Mouse (Mus musculus): Measurements from ENCODE around the gene Cnnm1. TPM values are rescaled to one million over a fixed set of nuclear protein-coding genes. Genes with fewer than 3 reads are reported as not detected.

Cnnm1 gene
- polyA plus RNA-seq, 1 experiment, result 5.8 TPM

- TF ChIP-seq POLR2A (IDR thresholded peaks at IDR 0.05; ENCODE audit: borderline replicate concordance, extremely low read depth, insufficient read depth, insufficient read length, poor library complexity, severe bottlenecking) (no peak), CTCF (IDR thresholded peaks at IDR 0.05; ENCODE audit: borderline replicate concordance, extremely low read depth, insufficient read depth, insufficient read length) (no peak)
- DNase-seq (ENCODE audit: low read depth), result no peak
Observed at GRCm38 (mm10) chr19:43515668-43516396, 75.6 kb downstream of the Cnnm1 start.

GRCm38 (mm10) chr19:43516397-43517035 lies 76.3 kb downstream of the Cnnm1 start:
- TF ChIP-seq POLR2A (IDR thresholded peaks at IDR 0.05; ENCODE audit: borderline replicate concordance, extremely low read depth, insufficient read depth, insufficient read length, poor library complexity, severe bottlenecking), result no peak
- TF ChIP-seq CTCF (IDR thresholded peaks at IDR 0.05; ENCODE audit: borderline replicate concordance, extremely low read depth, insufficient read depth, insufficient read length), result no peak
- DNase-seq (ENCODE audit: low read depth), result no peak

GRCm38 (mm10) chr19:43517320-43517719 lies 77.1 kb downstream of the Cnnm1 start:
- DNase-seq (ENCODE audit: low read depth), result peak; percentile 26
- TF ChIP-seq CTCF (IDR thresholded peaks at IDR 0.05; ENCODE audit: borderline replicate concordance, extremely low read depth, insufficient read depth, insufficient read length), result no peak
- TF ChIP-seq POLR2A (IDR thresholded peaks at IDR 0.05; ENCODE audit: borderline replicate concordance, extremely low read depth, insufficient read depth, insufficient read length, poor library complexity, severe bottlenecking), result no peak

- no peak for DNase-seq (ENCODE audit: low read depth)
- TF ChIP-seq POLR2A (IDR thresholded peaks at IDR 0.05; ENCODE audit: borderline replicate concordance, extremely low read depth, insufficient read depth, insufficient read length, poor library complexity, severe bottlenecking) (no peak), CTCF (IDR thresholded peaks at IDR 0.05; ENCODE audit: borderline replicate concordance, extremely low read depth, insufficient read depth, insufficient read length) (no peak)
Observed at GRCm38 (mm10) chr19:43517808-43518207, 77.6 kb downstream of the Cnnm1 start.

- no peak for TF ChIP-seq POLR2A (IDR thresholded peaks at IDR 0.05; ENCODE audit: borderline replicate concordance, extremely low read depth, insufficient read depth, insufficient read length, poor library complexity, severe bottlenecking)
- no peak for TF ChIP-seq CTCF (IDR thresholded peaks at IDR 0.05; ENCODE audit: borderline replicate concordance, extremely low read depth, insufficient read depth, insufficient read length)
- DNase-seq (ENCODE audit: low read depth), result no peak
Observed at GRCm38 (mm10) chr19:43518261-43518660, 78.0 kb downstream of the Cnnm1 start.

GRCm38 (mm10) chr19:43519226-43519625 lies 79.0 kb downstream of the Cnnm1 start:
- no peak for DNase-seq (ENCODE audit: low read depth)
- TF ChIP-seq CTCF (IDR thresholded peaks at IDR 0.05; ENCODE audit: borderline replicate concordance, extremely low read depth, insufficient read depth, insufficient read length) (no peak), POLR2A (IDR thresholded peaks at IDR 0.05; ENCODE audit: borderline replicate concordance, extremely low read depth, insufficient read depth, insufficient read length, poor library complexity, severe bottlenecking) (no peak)

- TF ChIP-seq POLR2A (IDR thresholded peaks at IDR 0.05; ENCODE audit: borderline replicate concordance, extremely low read depth, insufficient read depth, insufficient read length, poor library complexity, severe bottlenecking) (no peak), CTCF (IDR thresholded peaks at IDR 0.05; ENCODE audit: borderline replicate concordance, extremely low read depth, insufficient read depth, insufficient read length) (no peak)
- no peak for DNase-seq (ENCODE audit: low read depth)
Observed at GRCm38 (mm10) chr19:43520402-43520801, 80.2 kb downstream of the Cnnm1 start.

- no peak for TF ChIP-seq POLR2A (IDR thresholded peaks at IDR 0.05; ENCODE audit: borderline replicate concordance, extremely low read depth, insufficient read depth, insufficient read length, poor library complexity, severe bottlenecking)
- no peak for TF ChIP-seq CTCF (IDR thresholded peaks at IDR 0.05; ENCODE audit: borderline replicate concordance, extremely low read depth, insufficient read depth, insufficient read length)
- DNase-seq (ENCODE audit: low read depth), result peak; percentile 48
Observed at GRCm38 (mm10) chr19:43521362-43521761, 81.1 kb downstream of the Cnnm1 start.

- TF ChIP-seq CTCF (IDR thresholded peaks at IDR 0.05; ENCODE audit: borderline replicate concordance, extremely low read depth, insufficient read depth, insufficient read length), result no peak
- no peak for TF ChIP-seq POLR2A (IDR thresholded peaks at IDR 0.05; ENCODE audit: borderline replicate concordance, extremely low read depth, insufficient read depth, insufficient read length, poor library complexity, severe bottlenecking)
- DNase-seq (ENCODE audit: low read depth), result no peak
Observed at GRCm38 (mm10) chr19:43521996-43522395, 81.8 kb downstream of the Cnnm1 start.

- TF ChIP-seq CTCF (IDR thresholded peaks at IDR 0.05; ENCODE audit: borderline replicate concordance, extremely low read depth, insufficient read depth, insufficient read length), result no peak
- no peak for TF ChIP-seq POLR2A (IDR thresholded peaks at IDR 0.05; ENCODE audit: borderline replicate concordance, extremely low read depth, insufficient read depth, insufficient read length, poor library complexity, severe bottlenecking)
Observed at GRCm38 (mm10) chr19:43523551-43523950, 83.3 kb downstream of the Cnnm1 start.

GRCm38 (mm10) chr19:43524187-43525103 lies 84.2 kb downstream of the Cnnm1 start, which contains the start of gene Got1:
Gene Got1, minus strand, starts transcription at chr19:43524605.
- DNase-seq (ENCODE audit: low read depth), result peak; percentile 99
- TF ChIP-seq POLR2A (IDR thresholded peaks at IDR 0.05; ENCODE audit: borderline replicate concordance, extremely low read depth, insufficient read depth, insufficient read length, poor library complexity, severe bottlenecking) (peak; percentile 66; the same call in 1 of the 2 replicates), CTCF (IDR thresholded peaks at IDR 0.05; ENCODE audit: borderline replicate concordance, extremely low read depth, insufficient read depth, insufficient read length) (no peak)

More at GRCm38 (mm10) chr19:43523551-43523950, 83.3 kb downstream of the Cnnm1 start:
- DNase-seq (ENCODE audit: low read depth), result peak; percentile 28

Data from brain, embryonic 14.5 days (tissue).